Mouse (Mus musculus): ENCODE data around the gene Tnfaip1.

- TF ChIP-seq GATA1 (IDR thresholded peaks at IDR 0.05; ENCODE audit: borderline replicate concordance, low read length) (no peak), FLI1 (IDR thresholded peaks at IDR 0.05; ENCODE audit: low read length) (no peak)
Observed at GRCm38 (mm10) chr11:78521880-78522279, 14.3 kb downstream of the Tnfaip1 start.
